Mouse (Mus musculus) olfactory bulb, adult 2 months (tissue): ENCODE data around the gene Scp2. TPM values are rescaled to one million over a fixed set of nuclear protein-coding genes. Genes with fewer than 3 reads are reported as not detected.

ENCODE experiments used
- H3K27ac ChIP-seq: fragments of 200-500 bp; 2 replicates; pipeline ENCODE4 v1.5.1; 2012; ENCODE audit warnings: low read depth, low read length; ENCODE audit not compliant: insufficient read depth
- H3K4me1 ChIP-seq: fragments of 200-500 bp; 2 replicates; pipeline ENCODE4 v1.6.1; 2012; ENCODE audit warnings: low read length; ENCODE audit not compliant: control insufficient read depth, insufficient read depth
- H3K4me3 ChIP-seq: fragments of 200-500 bp; 2 replicates; pipeline ENCODE4 v1.5.1; 2012; ENCODE audit warnings: mild to moderate bottlenecking, low read depth, low read length, moderate library complexity; ENCODE audit not compliant: insufficient read depth
- CTCF ChIP-seq: fragments of 200-500 bp; IDR thresholded peaks from 2 replicates; pipeline ENCODE4 v1.5.1; 2012; ENCODE audit warnings: low read depth, mild to moderate bottlenecking, low read length, moderate library complexity; ENCODE audit not compliant: insufficient read depth
- POLR2A ChIP-seq: fragments of 200-500 bp; IDR thresholded peaks from 2 replicates; pipeline ENCODE4 v1.6.1; 2012; ENCODE audit warnings: mild to moderate bottlenecking, low read depth, low read length, moderate library complexity; ENCODE audit not compliant: insufficient read depth
- WGBS: fragments of 180-500 bp; shearing (Covaris S2); methylation state at CpG from one replicate; pipeline ENCODE4 v1.1.7; 2018; 5-methylcytosine and 5-hydroxymethylcytosine counted together
- polyA plus RNA-seq: library from polyadenylated mRNA; stranded (reverse); fragments of >200 nt; gene quantifications from 2 replicates; pipeline ENCODE4 v1.2.4, GENCODE M21; 2012; ENCODE audit warnings: low replicate concordance; ENCODE audit not compliant: missing spikeins, insufficient read depth, insufficient read length

The Scp2 gene
- polyA plus RNA-seq, 1 experiment, result not detected

GRCm38 (mm10) chr4:108018241-108018923, 126.4 kb downstream of the Scp2 start:
- no peak overlapping the region for H3K4me3 ChIP-seq
- H3K4me1 ChIP-seq, result peaks cover 39% of the 10 kb centered on the region
- WGBS, result 69% methylated on average over 10 of the region's 10 CpGs
- no peak for TF ChIP-seq POLR2A
- TF ChIP-seq CTCF, result no peak
- no peak overlapping the region for H3K27ac ChIP-seq

DNA sequence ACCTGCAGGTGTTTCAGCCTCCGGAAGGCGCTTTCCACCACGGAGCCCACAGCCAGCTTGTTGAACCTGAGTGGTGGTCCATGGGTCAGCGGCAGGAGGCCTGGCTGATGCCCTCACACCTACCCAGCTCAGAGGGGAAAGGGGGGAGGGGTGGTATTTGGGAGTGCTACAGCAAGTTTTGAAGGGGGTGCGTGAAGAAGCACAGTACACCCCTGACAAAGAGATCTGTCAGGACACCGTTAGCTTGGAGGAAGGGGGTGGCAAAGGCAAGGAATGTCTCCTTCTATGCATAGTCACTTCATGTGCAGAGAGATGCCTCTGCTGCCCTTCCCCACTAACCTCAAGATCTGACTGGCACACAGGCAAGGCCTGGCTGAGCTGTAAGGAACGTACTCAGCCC, 127.0 kb downstream of the Scp2 start:
- TF ChIP-seq POLR2A, result no peak
- TF ChIP-seq CTCF, result no peak
- H3K4me1 ChIP-seq, result peaks cover 39% of the 10 kb centered on the region
- H3K4me3 ChIP-seq, result no peak overlapping the region
- WGBS, result 89% methylated on average over 7 of the region's 7 CpGs
- H3K27ac ChIP-seq, result no peak overlapping the region

DNA sequence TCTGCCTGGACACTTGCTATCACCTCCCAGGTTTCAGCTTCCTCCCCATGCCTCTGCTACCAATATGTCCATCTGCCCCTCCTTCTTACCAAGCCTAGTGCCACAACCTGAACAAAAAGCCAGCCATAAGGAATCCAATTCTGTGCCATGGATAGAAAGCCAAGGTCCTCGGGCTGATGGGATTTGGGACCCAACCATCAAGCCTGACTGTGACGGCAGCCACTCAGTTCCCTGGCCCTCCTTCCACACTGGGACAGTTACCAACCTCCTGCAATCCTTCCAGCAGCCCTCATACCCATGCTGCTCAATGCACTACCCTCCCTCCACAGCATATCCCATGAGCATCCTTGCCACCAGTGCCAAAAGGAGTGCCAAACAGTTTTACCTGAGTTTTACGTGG, 128.5 kb downstream of the Scp2 start:
- WGBS, result 82% methylated on average over 3 of the region's 3 CpGs
- Histone ChIP-seq H3K4me1 (peaks cover 29% of the 10 kb centered on the region), H3K27ac (no peak overlapping the region), H3K4me3 (no peak overlapping the region)
- TF ChIP-seq POLR2A, result no peak
- no peak for TF ChIP-seq CTCF

GRCm38 (mm10) chr4:108015067-108015765, 129.6 kb downstream of the Scp2 start:
- no peak overlapping the region for H3K4me3 ChIP-seq
- TF ChIP-seq CTCF (no peak), POLR2A (no peak)
- 68% methylated on average over 14 of the region's 14 CpGs for WGBS
- no peak overlapping the region for H3K27ac ChIP-seq
- peaks cover 26% of the 10 kb centered on the region for H3K4me1 ChIP-seq

GRCm38 (mm10) chr4:108014466-108014865, 130.3 kb downstream of the Scp2 start:
- Histone ChIP-seq H3K27ac (no peak overlapping the region), H3K4me1 (peaks cover 22% of the 10 kb centered on the region), H3K4me3 (no peak overlapping the region)
- 84% methylated on average over 2 of the region's 2 CpGs for WGBS
- no peak for TF ChIP-seq POLR2A

DNA sequence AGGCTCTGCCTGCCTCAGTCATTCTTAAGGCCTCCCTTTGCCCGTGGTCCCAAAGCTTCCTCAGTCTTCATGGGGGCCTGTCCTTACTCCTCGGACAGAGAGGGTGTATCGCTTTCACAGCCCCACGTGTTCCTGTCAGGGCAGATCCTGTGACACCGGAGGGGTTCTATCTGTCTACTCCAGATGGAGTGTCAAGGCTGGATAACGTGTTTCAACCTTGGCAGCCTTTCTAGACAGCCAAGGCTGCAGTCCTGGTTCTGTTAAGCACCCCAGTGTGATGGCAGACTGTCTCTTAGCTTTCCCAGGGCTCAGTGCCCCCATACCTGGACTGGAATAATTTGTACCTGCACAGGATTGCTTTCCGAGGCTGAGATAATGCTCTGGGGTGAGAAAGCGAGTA, 136.3 kb downstream of the Scp2 start:
- H3K4me1 ChIP-seq, result no peaks in the 10 kb centered on the region
- no peak overlapping the region for H3K27ac ChIP-seq
- no peak overlapping the region for H3K4me3 ChIP-seq
- 85% methylated on average over 8 of the region's 8 CpGs for WGBS
- TF ChIP-seq CTCF (no peak), POLR2A (no peak)

- 86% methylated on average over 7 of the region's 7 CpGs for WGBS
- Histone ChIP-seq H3K27ac (no peak overlapping the region), H3K4me3 (no peak overlapping the region), H3K4me1 (no peaks in the 10 kb centered on the region)
- TF ChIP-seq CTCF, result no peak
- no peak for TF ChIP-seq POLR2A
Measured at GRCm38 (mm10) chr4:108007532-108008103, 137.2 kb downstream of the Scp2 start.

DNA sequence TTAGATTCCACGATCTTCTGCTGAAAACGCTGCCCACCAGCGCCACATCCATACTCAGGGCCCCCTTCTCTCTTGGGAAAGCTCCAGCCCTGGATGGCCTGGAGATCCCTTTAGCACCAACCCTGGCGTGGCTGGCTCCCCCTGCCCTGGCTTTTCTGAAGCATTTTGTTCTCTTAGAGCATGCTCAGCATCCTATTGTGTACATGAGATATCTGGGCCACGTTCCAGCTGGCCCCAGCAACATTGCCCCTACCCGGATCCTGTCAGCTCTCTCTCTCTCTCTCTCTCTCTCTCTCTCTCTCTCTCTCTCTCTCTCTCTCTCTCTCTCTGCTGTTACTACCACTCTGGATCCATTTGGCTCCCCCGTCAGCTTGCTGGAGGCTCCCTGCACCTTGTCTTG, 139.5 kb downstream of the Scp2 start:
- H3K4me1 ChIP-seq, result no peaks in the 10 kb centered on the region
- TF ChIP-seq POLR2A, result no peak
- no peak for TF ChIP-seq CTCF
- no peak overlapping the region for H3K4me3 ChIP-seq
- H3K27ac ChIP-seq, result no peak overlapping the region
- 55% methylated on average over 7 of the region's 7 CpGs for WGBS

DNA sequence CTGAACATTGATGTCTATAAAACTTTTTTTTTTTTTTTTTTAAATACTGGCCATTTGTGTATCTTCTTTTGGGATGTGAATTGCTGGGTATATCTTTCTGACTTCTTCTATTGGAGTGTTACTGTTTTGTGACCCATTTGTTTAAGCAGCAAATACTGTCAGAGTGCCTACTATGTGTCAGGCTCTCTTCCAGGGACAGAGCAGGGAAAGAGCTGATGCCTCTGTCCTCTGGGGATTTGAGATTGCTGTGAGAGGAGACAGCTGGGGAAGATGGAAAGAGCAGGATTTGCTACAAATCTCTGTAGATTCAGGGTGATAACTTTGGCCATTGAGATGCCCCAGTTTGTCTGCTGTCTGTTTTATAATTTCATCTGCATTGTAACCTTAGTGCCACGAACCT, 145.4 kb downstream of the Scp2 start:
- 100% methylated on average over 1 of the region's 1 CpGs for WGBS
- no peak overlapping the region for H3K27ac ChIP-seq
- H3K4me1 ChIP-seq, result peaks cover 3% of the 10 kb centered on the region
- TF ChIP-seq POLR2A, result no peak
- TF ChIP-seq CTCF, result no peak
- no peak overlapping the region for H3K4me3 ChIP-seq
